20 mouse cellular contexts compared by ENCODE assay signal in the genomic region with DNA sequence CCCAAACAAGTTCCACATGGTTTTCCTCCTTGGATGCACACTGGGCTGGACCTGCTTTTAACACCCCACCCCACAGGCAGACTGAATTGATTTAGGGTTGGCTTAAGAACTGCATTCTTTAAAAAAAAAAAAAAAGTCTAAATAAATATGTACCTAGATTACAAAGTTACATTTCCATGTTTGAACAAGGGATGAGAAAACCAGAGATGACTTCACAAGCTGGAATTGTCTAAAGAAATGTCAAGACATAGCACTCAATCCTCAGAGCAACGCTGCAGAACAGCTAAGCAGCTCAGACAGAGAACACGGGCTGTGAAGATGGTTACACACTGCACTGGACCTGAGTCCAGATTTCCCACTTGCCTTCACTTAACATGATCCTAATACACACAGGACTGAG.
"Had no signal": no experiment of that assay in that cellular context is flagged by ENCODE, and none has a peak within 500 bp of the region (broad histone marks: within the 10 kb centered on the region; RNA-seq: fewer than 3 reads in every experiment).

No protein-coding gene starts in this region.

- H3K4me3 ChIP-seq: kidney, embryonic 15.5 days; limb, embryonic 13.5 days; liver, embryonic 15.5 days; lung, embryonic 15.5 days; megakaryocyte, embryonic 14.5 days; midbrain, embryonic 10.5 days; midbrain, embryonic 13.5 days had no signal

- DNase-seq: kidney, postnatal 14 days; kidney, postnatal 4 days; left cerebral cortex, postnatal 4 days; lung, adult 18-20 months; lung, postnatal 10 days; lung, postnatal 36 days; right cerebral cortex, postnatal 4 days; thymus, adult 2 months; thymus, postnatal 14 days; thymus, postnatal 4 days had no signal

- H3K4me1 ChIP-seq: kidney, embryonic 15.5 days; limb, embryonic 13.5 days; lung, embryonic 15.5 days; midbrain, embryonic 10.5 days; midbrain, embryonic 13.5 days had no signal

- H3K9ac ChIP-seq: kidney, embryonic 15.5 days; limb, embryonic 13.5 days; liver, embryonic 15.5 days; lung, embryonic 15.5 days; midbrain, embryonic 13.5 days had no signal

- H3K27ac ChIP-seq: kidney, embryonic 15.5 days; limb, embryonic 13.5 days; liver, embryonic 15.5 days; lung, embryonic 15.5 days; midbrain, embryonic 10.5 days; midbrain, embryonic 13.5 days; stomach, postnatal 0 days had no signal

- ATAC-seq: midbrain, embryonic 13.5 days; midbrain, embryonic 16.5 days had no signal

- H3K27me3 ChIP-seq: kidney, embryonic 15.5 days; limb, embryonic 13.5 days; liver, embryonic 15.5 days; lung, embryonic 15.5 days; megakaryocyte, embryonic 14.5 days; midbrain, embryonic 13.5 days had no signal

- H3K9me3 ChIP-seq: kidney, embryonic 15.5 days; limb, embryonic 13.5 days; liver, embryonic 15.5 days; lung, embryonic 15.5 days; megakaryocyte, embryonic 14.5 days; midbrain, embryonic 10.5 days; midbrain, embryonic 13.5 days had no signal

- H3K4me2 ChIP-seq: kidney, embryonic 15.5 days; limb, embryonic 13.5 days; liver, embryonic 11.5 days; liver, embryonic 15.5 days; lung, embryonic 15.5 days; midbrain, embryonic 13.5 days had no signal
